Mouse (Mus musculus): ENCODE measurements at regions not wholly inside any gene's neighbourhood (a gene's known extent, or its start where the extent isn't known, plus 50 kb on each side); places are given as distances from the start of the nearest gene placed in this dataset.

DNA sequence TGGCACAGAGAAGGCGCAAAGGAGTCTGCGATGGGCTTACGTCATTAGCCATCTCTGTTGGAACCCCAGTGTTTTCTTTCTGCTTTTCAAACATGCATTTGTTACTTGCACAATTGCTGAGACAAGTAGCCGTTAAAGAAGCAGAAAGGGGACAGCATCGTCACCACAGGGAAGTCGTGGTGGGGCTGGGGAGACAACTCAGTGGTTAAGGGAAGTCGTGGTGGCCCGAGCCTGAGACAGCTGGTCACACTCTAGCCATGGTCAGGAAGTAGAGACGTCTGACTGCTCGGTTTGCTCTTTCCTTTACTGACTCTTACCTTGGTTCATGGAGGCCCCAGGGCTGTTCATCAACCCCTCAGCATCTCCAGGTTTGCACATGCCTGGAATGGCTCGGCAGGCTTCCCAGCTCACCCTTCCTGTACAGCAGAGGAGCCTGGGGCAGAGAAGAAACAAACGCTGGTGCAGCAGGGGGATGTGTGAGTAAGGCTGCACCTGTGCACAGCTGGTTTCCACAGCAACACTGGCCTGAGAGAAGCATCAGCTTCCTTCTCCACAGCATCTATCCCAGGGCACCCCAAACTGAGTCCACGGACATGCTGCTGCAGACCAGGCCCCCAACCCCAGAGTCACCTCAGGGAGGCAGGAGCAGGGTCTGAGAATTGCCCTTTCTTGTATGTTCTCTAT, 135.6 kb upstream of the Rreb1 start:
- no peak for TF ChIP-seq CTCF (IDR thresholded peaks at IDR 0.05; ENCODE audit: borderline replicate concordance, insufficient read depth, low read length)
- TF ChIP-seq POLR2A (IDR thresholded peaks at IDR 0.05; ENCODE audit: low read depth, low read length), result no peak

All from embryonic fibroblast, embryonic 13.5 days (primary cell).